Mouse (Mus musculus) thymus, postnatal 36 days (tissue): ENCODE data around the gene B4galt1.
A peak's percentile ranks its signal among the peaks of the same experiment; 100 is the strongest.

ENCODE experiments used
- DNase-seq, 2 experiments: peaks; one replicate each; pipeline ENCODE4 v3.0.0; 2022; ENCODE audit warnings: mixed read lengths in 2 of 2

Gene B4galt1

GRCm38 (mm10) chr4:40853565-40854386 lies at the start of gene B4galt1:
B4galt1 (minus strand) TSS chr4:40854005.
- DNase-seq: peak; percentile 99 to 100

- no peak for DNase-seq
These were observed 46.8 kb upstream of the B4galt1 start for GRCm38 (mm10) chr4:40900612-40901011.

- no peak for DNase-seq
These were observed 46.3 kb upstream of the B4galt1 start for GRCm38 (mm10) chr4:40900071-40900470.

- DNase-seq: no peak
These were observed 45.5 kb upstream of the B4galt1 start for GRCm38 (mm10) chr4:40899264-40899663.

- no peak for DNase-seq
These were observed 44.8 kb upstream of the B4galt1 start for GRCm38 (mm10) chr4:40898476-40899044.

GRCm38 (mm10) chr4:40895646-40896045 lies 41.8 kb upstream of the B4galt1 start:
- no peak for DNase-seq

GRCm38 (mm10) chr4:40895118-40895517 lies 41.3 kb upstream of the B4galt1 start:
- DNase-seq: no peak

GRCm38 (mm10) chr4:40891206-40891605 lies 37.4 kb upstream of the B4galt1 start:
- DNase-seq: no peak

GRCm38 (mm10) chr4:40889983-40890382 lies 36.2 kb upstream of the B4galt1 start:
- DNase-seq: no peak

- DNase-seq: no peak
These were observed 35.4 kb upstream of the B4galt1 start for GRCm38 (mm10) chr4:40889252-40889651.

GRCm38 (mm10) chr4:40888839-40889238 lies 35.0 kb upstream of the B4galt1 start:
- DNase-seq: no peak

- no peak for DNase-seq
These were observed 32.1 kb upstream of the B4galt1 start for GRCm38 (mm10) chr4:40885883-40886282.

GRCm38 (mm10) chr4:40885166-40885525 lies 31.3 kb upstream of the B4galt1 start:
- no peak for DNase-seq

- no peak for DNase-seq
These were observed 30.7 kb upstream of the B4galt1 start for GRCm38 (mm10) chr4:40884282-40885165.

GRCm38 (mm10) chr4:40883200-40883599 lies 29.4 kb upstream of the B4galt1 start:
- peak; percentile 15 to 35 for DNase-seq

GRCm38 (mm10) chr4:40877528-40877927 lies 23.7 kb upstream of the B4galt1 start:
- DNase-seq: no peak

- DNase-seq: peak; percentile 40 to 46
These were observed 23.1 kb upstream of the B4galt1 start for GRCm38 (mm10) chr4:40876814-40877371.

GRCm38 (mm10) chr4:40875842-40876241 lies 22.0 kb upstream of the B4galt1 start:
- peak; percentile 77 to 87 for DNase-seq

- no peak for DNase-seq
These were observed 21.2 kb upstream of the B4galt1 start for GRCm38 (mm10) chr4:40874794-40875552.

- DNase-seq: no peak
These were observed 20.4 kb upstream of the B4galt1 start for GRCm38 (mm10) chr4:40874151-40874600.

- no peak for DNase-seq
These were observed 19.5 kb upstream of the B4galt1 start for GRCm38 (mm10) chr4:40873320-40873719.

- no peak for DNase-seq
These were observed 18.3 kb upstream of the B4galt1 start for GRCm38 (mm10) chr4:40872129-40872528.
